Mouse (Mus musculus): ENCODE data around the gene Edaradd.

GRCm38 (mm10) chr13:12505359-12505758, 14.9 kb downstream of the Edaradd start:
- TF ChIP-seq CTCF (IDR thresholded peaks at IDR 0.05; ENCODE audit: control insufficient read depth, insufficient read depth, low read length) (no peak), POLR2A (IDR thresholded peaks at IDR 0.05; ENCODE audit: borderline replicate concordance, control insufficient read depth, low read depth, low read length) (no peak)
